Mouse (Mus musculus) spleen, adult 2 months (tissue): ENCODE measurements around the gene Zfp37. TPM values are rescaled to one million over a fixed set of nuclear protein-coding genes. Genes with fewer than 3 reads are reported as not detected.

Experiments used
- DNase-seq, 2 experiments: peaks; one replicate each; pipeline versions ENCODE4 v3.0.0 to v3.0.0-alpha.2; 2012 to 2021; ENCODE audit warnings: low spot score in 2 of 2, low read depth in 1 of 2
- H3K27ac ChIP-seq: fragments of 200-500 bp; 2 replicates; pipeline ENCODE4 v1.5.1; 2012; ENCODE audit warnings: low read length, inconsistent platforms; ENCODE audit not compliant: insufficient read depth
- H3K27me3 ChIP-seq: fragments of 200-500 bp; 2 replicates; pipeline ENCODE4 v1.6.1; 2012; ENCODE audit warnings: mild to moderate bottlenecking, moderate library complexity, low read length, inconsistent platforms; ENCODE audit not compliant: control insufficient read depth, insufficient read depth
- H3K36me3 ChIP-seq: fragments of 200-500 bp; 2 replicates; pipeline ENCODE4 v1.6.1; 2012; ENCODE audit warnings: mild to moderate bottlenecking, low read length, inconsistent platforms; ENCODE audit not compliant: control insufficient read depth, insufficient read depth
- H3K4me1 ChIP-seq: fragments of 200-500 bp; 2 replicates; pipeline ENCODE4 v1.6.1; 2011; ENCODE audit warnings: inconsistent platforms; ENCODE audit not compliant: control insufficient read depth, insufficient read depth, insufficient read length
- H3K4me3 ChIP-seq: fragments of 200-500 bp; 2 replicates; pipeline ENCODE4 v1.5.1; 2011; ENCODE audit warnings: mild to moderate bottlenecking, inconsistent platforms; ENCODE audit not compliant: insufficient read depth, insufficient read length; ENCODE audit errors: extremely low read depth
- CTCF ChIP-seq: fragments of 200-500 bp; IDR thresholded peaks from 2 replicates; pipeline ENCODE4 v1.5.1; 2011; ENCODE audit warnings: mild to moderate bottlenecking, inconsistent platforms; ENCODE audit not compliant: insufficient read depth, insufficient read length, insufficient replicate concordance; ENCODE audit errors: extremely low read depth
- POLR2A ChIP-seq: fragments of 200-500 bp; IDR thresholded peaks from 2 replicates; pipeline ENCODE4 v1.6.1; 2011; ENCODE audit warnings: low read depth, low read length, inconsistent platforms
- WGBS: fragments of 180-500 bp; shearing (Covaris S2); methylation state at CpG from one replicate; pipeline ENCODE4 v1.1.7; 2018; 5-methylcytosine and 5-hydroxymethylcytosine counted together
- polyA plus RNA-seq: library from polyadenylated mRNA; depleted of rRNA; stranded (reverse); fragments of >200 nt; gene quantifications from 2 replicates; pipeline ENCODE4 v1.2.3, GENCODE M21; 2012; rRNA removed

The Zfp37 gene
- 0.07 and 0.11 TPM in 2 replicates for polyA plus RNA-seq

- DNase-seq = no peak
- no peaks in the 10 kb centered on the region for H3K36me3 ChIP-seq
- H3K4me3 ChIP-seq = no peak within 1 kb of the TSS
- WGBS = 71% methylated on average over 13 of the region's 13 CpGs
- TF ChIP-seq CTCF = no peak
- no peak for TF ChIP-seq POLR2A
- no peak within 1 kb of the TSS for H3K27ac ChIP-seq
- no peaks in the 10 kb centered on the region for H3K4me1 ChIP-seq
- H3K27me3 ChIP-seq = no peaks in the 10 kb centered on the region
Measured at GRCm38 (mm10) chr4:62230769-62231168, at the start of gene Zfp37. Gene Zfp37 (minus strand): TSS chr4:62231047.

- Histone ChIP-seq H3K27ac (no peak overlapping the region), H3K4me3 (no peak overlapping the region), H3K36me3 (no peaks in the 10 kb centered on the region), H3K4me1 (no peaks in the 10 kb centered on the region; the same call in 1 of the 2 replicates), H3K27me3 (no peaks in the 10 kb centered on the region)
- DNase-seq = no peak
- TF ChIP-seq CTCF (no peak), POLR2A (no peak)
- 88% methylated on average over 4 of the region's 4 CpGs for WGBS
Measured at GRCm38 (mm10) chr4:62278081-62278480, 47.2 kb upstream of the Zfp37 start.

- TF ChIP-seq POLR2A = no peak
- no peak for TF ChIP-seq CTCF
- 75% methylated on average over 3 of the region's 3 CpGs for WGBS
- no peak for DNase-seq
- H3K27ac ChIP-seq = no peak overlapping the region
- no peaks in the 10 kb centered on the region for H3K27me3 ChIP-seq
- H3K4me3 ChIP-seq = no peak overlapping the region
- no peaks in the 10 kb centered on the region for H3K36me3 ChIP-seq
- no peaks in the 10 kb centered on the region; the same call in 1 of the 2 replicates for H3K4me1 ChIP-seq
Measured at GRCm38 (mm10) chr4:62277222-62277621, 46.4 kb upstream of the Zfp37 start.

DNA sequence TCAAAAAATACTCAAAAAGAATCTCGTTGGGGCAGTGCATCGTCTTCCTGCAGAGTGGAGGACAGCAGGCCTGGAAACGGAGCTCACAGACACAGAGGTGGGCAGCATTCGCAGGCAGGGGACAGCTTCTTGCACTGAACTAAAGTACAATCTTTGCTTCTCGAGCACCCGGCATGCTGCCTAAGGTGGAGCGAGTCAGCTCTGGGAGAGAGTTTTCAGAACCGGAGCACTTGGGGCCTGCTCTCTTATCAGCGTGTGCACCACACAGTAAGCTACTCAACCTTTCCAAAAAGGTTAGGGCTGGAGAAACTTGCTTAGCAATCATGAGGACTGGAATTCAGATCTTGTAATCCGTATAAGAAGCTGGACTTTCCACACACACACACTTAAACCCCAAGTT is 45.8 kb upstream of the Zfp37 start:
- Histone ChIP-seq H3K4me3 (no peak overlapping the region), H3K36me3 (no peaks in the 10 kb centered on the region), H3K27ac (no peak overlapping the region), H3K27me3 (no peaks in the 10 kb centered on the region), H3K4me1 (no peaks in the 10 kb centered on the region; the same call in 1 of the 2 replicates)
- no peak for DNase-seq
- TF ChIP-seq CTCF (no peak), POLR2A (no peak)
- WGBS = 92% methylated on average over 10 of the region's 10 CpGs

- WGBS = 59% methylated on average over 12 of the region's 12 CpGs
- Histone ChIP-seq H3K27me3 (no peaks in the 10 kb centered on the region), H3K4me1 (no peaks in the 10 kb centered on the region; the same call in 1 of the 2 replicates), H3K36me3 (no peaks in the 10 kb centered on the region), H3K4me3 (no peak overlapping the region), H3K27ac (no peak overlapping the region)
- TF ChIP-seq CTCF (no peak), POLR2A (no peak)
- no peak for DNase-seq
Measured at GRCm38 (mm10) chr4:62274841-62275536, 44.1 kb upstream of the Zfp37 start.

- H3K27ac ChIP-seq = no peak overlapping the region
- no peaks in the 10 kb centered on the region for H3K36me3 ChIP-seq
- 91% methylated on average over 10 of the region's 10 CpGs for WGBS
Measured at GRCm38 (mm10) chr4:62273916-62274315, 43.1 kb upstream of the Zfp37 start.

GRCm38 (mm10) chr4:62272696-62273095 is 41.8 kb upstream of the Zfp37 start:
- no peak for TF ChIP-seq CTCF
- TF ChIP-seq POLR2A = no peak
- H3K36me3 ChIP-seq = no peaks in the 10 kb centered on the region
- WGBS = 91% methylated on average over 10 of the region's 10 CpGs
- H3K27me3 ChIP-seq = no peaks in the 10 kb centered on the region
- H3K4me1 ChIP-seq = no peaks in the 10 kb centered on the region; the same call in 1 of the 2 replicates
- H3K27ac ChIP-seq = no peak overlapping the region
- DNase-seq = no peak
- no peak overlapping the region for H3K4me3 ChIP-seq

More at GRCm38 (mm10) chr4:62273916-62274315, 43.1 kb upstream of the Zfp37 start:
- no peak overlapping the region for H3K4me3 ChIP-seq
- DNase-seq = no peak
- no peak for TF ChIP-seq POLR2A
- no peak for TF ChIP-seq CTCF
- no peaks in the 10 kb centered on the region for H3K27me3 ChIP-seq
- no peaks in the 10 kb centered on the region; the same call in 1 of the 2 replicates for H3K4me1 ChIP-seq
